Mouse (Mus musculus) large intestine, adult 2 months (tissue): Measurements from ENCODE around the gene Gnpnat1. TPM values are rescaled to one million over a fixed set of nuclear protein-coding genes. Genes with fewer than 3 reads are reported as not detected.

Source experiments
- DNase-seq: peaks from one replicate; pipeline ENCODE4 v3.0.0-alpha.2; 2012; ENCODE audit warnings: low read depth, low spot score
- WGBS: fragments of 180-500 bp; shearing (Covaris S2); methylation state at CpG from one replicate; pipeline ENCODE4 v1.1.7; 2018; 5-methylcytosine and 5-hydroxymethylcytosine counted together
- polyA plus RNA-seq: library from polyadenylated mRNA; depleted of rRNA; stranded (reverse); fragments of >200 nt; gene quantifications from 2 replicates; pipeline ENCODE4 v1.2.3, GENCODE M21; 2012

The Gnpnat1 gene
- polyA plus RNA-seq, 1 experiment = 10.1 TPM

DNA sequence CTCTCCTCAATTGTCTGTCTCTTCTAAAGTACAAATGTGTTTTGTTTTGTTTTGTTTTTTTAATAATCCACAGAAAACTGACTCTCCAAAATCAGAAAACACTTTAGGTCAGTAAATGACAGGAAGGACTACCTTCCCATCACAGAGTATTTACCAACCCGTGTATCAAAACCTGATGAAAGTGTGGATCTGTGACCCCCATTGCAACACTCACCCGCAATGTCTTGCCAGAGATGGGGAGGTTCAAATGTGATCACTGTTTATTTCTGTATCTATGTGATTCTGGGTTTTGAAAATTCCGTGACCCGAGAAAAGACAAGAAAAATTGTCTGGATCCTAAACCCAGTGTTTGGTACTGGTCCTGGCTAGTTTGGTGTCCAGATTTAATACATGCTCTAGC lies 11.6 kb upstream of the Gnpnat1 start:
- DNase-seq = no peak
- WGBS = 89% methylated on average over 4 of the region's 4 CpGs

DNA sequence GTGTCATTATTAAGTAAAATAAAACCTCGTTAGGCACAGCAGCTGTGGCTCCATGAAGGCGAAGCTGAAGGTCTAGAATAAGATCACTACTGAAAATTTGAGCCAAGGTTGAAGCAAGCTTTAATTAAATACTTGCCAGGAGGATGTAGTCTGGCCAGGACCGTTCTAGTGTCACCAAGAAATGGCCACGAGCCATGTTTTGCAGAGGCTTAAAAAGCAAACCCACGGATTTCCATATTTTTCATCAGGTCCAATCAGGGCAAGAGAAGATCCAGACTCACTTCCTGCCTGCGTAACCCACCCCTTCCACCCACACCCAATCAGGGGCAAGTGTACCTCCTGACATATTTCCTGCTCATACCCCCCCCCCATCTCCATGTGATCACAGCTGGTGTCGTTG lies 1.1 kb downstream of the Gnpnat1 start:
- 72% methylated on average over 7 of the region's 7 CpGs for WGBS
- DNase-seq = no peak

DNA sequence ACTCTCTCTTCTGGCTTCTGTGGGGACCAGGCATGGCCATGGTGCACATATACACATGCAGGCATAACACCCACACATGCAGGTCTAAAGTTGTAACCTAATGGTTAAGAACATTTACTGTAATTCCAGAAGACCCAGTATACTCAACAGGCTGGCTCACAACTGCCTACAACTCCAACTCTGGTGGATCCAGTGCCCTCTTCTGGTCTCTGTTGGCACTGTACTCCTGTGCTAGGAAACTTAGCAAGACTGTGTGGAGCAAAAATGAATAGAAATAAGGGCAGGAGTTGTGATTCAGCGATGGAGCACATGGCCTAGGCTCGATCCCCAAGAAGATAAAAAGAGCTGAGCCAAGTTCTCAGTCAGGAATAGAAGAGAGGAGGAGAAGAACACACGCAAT lies 4.9 kb downstream of the Gnpnat1 start:
- no peak for DNase-seq
- 86% methylated on average over 3 of the region's 3 CpGs for WGBS

DNA sequence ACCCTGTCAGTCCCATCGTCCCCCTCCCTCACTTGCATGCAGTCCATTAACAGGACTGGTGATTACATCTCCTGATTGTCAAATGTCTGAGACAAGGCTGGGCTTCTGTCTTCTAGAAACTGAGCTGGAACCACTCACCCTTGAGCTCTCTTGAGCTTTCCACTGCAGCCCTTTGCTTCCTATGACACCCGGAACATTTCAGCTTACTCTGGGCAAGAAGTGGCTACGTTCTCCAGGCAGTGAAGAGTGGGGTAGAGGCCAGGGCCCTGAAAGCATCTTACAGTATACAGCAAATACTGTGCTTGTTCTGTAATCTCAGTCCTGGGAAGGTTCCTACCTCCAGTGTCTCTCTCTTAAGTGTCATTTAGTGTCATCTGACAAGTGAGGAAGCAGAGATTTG lies 15.5 kb downstream of the Gnpnat1 start:
- no peak for DNase-seq
- WGBS = 7% methylated on average over 3 of the region's 3 CpGs

GRCm38 (mm10) chr14:45388345-45389181 lies 16.1 kb downstream of the Gnpnat1 start:
- peak; percentile 60 for DNase-seq
- under 1% methylated on average over 69 of the region's 71 CpGs for WGBS

DNA sequence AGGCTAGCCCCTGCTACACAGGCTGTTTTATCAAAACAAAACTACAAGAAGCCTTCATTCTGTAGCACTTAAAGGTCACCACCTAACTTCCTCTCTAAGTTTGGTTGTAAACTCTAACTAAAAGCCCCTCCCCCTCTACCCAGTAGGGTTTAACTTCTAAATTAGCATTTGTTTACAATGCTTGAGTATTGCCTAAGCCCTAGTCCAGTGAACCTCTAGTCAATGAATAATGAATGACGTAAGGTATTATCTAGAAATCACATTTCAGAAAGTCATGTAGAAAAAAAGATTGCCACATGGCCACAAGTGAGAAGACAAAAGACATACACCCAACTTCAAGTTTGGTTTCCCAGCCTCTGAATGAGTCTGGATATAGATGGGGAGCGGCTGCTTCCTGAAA lies 17.2 kb downstream of the Gnpnat1 start:
- WGBS = 10% methylated on average over 2 of the region's 2 CpGs
- DNase-seq = peak; percentile 80

GRCm38 (mm10) chr14:45385596-45385995 lies 19.1 kb downstream of the Gnpnat1 start:
- WGBS = 83% methylated on average over 2 of the region's 2 CpGs
- DNase-seq = no peak

DNA sequence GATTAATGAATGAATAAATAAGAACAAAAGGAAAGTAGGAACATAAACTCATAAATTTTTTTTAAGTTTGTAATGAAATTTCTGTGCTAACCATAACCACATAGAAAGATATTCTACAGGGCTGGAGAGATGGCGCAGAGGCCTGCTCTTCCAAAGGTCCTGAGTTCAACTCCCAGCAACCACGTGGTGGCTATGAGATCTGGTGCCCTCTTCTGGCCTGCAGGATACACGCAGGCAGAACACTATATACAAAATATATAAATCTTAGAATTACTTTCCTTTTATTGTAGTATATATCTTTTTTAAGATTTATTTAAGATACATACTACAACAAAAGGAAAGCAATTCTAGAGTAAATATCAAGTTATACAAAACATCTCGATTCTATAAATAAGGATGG lies 21.8 kb downstream of the Gnpnat1 start:
- WGBS = 72% methylated on average over 4 of the region's 4 CpGs
- no peak for DNase-seq

DNA sequence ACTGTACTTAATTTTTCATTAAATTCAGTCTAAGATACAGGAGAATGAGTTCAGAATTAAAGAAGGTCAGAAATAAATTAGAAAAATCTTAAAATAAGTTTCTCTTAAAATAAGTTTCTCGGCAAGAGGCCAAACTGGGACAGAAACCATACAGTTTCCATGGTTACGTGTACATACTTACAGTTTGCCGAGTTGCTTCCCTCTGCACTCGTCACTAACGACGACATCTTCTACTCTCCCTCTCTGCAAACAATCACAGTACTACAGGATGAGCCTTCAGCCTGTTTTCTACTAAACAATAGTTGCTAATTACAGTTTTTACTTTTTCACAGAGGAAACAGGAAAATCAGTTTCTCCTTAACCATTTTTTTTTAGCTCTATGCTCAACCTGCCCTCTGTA lies 24.0 kb downstream of the Gnpnat1 start:
- WGBS = 50% methylated on average over 6 of the region's 6 CpGs
- no peak for DNase-seq

DNA sequence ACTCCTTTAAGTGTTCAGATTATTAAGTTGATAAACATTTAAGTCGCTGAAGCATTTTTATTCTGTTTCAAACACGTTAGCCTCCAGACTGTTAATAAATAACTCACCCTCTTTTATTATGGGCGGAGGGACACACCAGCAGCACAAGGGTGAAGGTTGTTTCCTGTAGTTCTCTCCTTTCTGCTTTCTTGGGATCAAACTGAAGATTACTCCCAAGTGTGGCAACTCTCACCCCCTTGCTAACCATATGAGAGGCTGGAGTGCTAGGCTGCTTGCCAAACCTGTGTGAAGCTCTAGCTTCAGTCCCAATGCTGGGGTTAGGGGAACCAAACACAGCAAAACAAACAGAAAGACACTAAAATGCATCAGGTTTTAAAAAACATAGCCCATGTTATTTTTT lies 25.9 kb downstream of the Gnpnat1 start:
- peak; percentile 60 for DNase-seq
- WGBS = 34% methylated on average over 3 of the region's 3 CpGs

- DNase-seq = no peak
- 94% methylated on average over 6 of the region's 6 CpGs for WGBS
Measured at GRCm38 (mm10) chr14:45365196-45365587, 39.5 kb downstream of the Gnpnat1 start.

DNA sequence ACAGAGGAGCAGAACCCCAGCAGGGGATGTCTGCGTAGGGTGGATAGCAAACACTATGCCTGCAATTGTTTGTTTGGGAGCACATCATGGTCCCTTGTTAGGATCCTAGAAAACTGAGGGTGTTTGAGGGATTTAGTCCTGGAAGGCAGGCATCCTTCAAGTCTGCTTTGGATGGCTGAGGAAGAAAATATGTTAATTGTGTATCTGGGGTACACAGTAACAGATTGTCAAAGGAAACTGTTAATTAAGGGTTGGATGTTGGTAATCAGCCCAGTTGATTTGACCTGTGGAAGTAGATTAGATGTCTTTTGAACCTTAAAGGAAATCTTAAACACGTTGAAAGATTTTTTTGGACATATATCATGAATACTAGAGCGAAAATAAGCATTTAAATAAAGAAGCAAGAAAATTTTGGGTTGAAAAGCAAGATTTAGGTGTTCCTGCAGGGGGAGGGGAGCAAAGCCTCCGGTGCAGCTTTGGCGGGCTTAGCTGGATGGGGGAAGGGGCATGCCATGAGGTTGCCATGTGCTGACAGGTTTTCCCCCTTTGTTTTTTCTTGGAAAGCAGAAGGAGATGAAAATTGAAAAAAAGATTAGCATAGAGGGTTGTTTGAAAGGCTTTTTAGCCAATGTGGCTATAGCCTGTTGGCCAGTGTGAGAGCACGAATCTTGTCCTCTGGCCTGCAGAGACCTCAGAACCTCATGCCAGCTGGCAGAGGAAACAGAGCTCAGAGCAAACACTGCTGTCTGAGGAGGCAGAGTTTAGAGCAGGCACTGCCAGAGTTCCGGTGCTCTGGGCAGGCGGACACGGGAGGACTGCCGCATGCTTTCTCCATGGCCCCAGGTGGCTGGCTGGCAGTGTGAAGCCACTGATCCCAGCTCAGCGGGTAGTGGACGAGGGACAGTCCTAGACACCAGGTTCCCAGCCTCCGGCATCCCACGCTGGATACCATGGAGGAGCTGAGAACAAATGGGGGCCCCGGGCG lies 40.2 kb downstream of the Gnpnat1 start:
- 88% methylated on average over 16 of the region's 16 CpGs for WGBS
- DNase-seq = no peak

DNA sequence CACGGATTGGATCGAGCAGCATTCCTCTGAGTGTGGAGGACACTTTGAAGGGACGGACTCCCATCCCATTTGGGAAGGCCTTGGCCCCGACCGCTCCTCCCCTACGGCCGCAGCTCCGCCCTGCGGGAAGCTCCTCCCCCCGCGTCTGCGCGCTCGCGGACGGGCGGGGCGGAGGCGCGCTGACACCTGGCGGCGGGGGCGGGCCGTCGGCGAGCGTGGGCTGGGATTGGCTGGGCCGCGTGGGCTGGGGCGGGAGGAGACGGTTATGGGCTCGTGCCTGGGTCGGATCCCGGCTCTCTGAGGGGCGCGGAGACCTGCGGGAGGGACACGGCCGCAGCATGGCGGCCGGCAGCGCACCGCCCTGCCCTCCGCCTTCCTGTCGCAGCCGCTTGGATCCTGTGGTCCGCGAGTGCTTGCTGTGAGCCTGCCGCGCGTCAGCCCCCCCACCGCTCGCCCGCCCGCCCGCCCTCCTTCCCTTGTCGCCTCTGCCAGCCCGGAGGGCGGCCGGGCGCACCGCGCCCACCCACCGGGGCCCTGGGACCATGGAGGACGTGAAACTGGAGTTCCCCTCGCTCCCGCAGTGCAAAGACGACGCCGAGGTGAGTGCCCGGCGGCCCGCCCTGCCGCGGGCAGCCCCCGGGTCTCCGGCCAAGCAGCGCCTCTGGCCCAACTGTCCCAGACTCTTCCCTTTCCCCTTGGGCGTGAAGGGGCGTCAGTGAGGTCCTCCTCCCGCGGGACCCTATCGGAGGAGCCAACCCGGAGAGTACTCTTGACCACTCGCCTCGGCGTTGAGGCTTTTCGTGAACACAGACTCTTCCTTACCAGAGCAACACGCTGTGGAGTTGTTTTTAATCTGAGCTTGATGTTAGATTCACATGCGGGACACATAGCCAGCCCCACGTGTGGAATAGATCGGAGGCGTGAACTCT lies 53.5 kb downstream of the Gnpnat1 start, which contains the start of gene Styx:
TSS of gene Styx (plus strand) at position 163 of the 929 bp plus-strand sequence.
- WGBS = under 1% methylated on average over 85 of the region's 93 CpGs
- DNase-seq = peak; percentile 66

- DNase-seq = no peak
- WGBS = 1% methylated on average over 44 of the region's 44 CpGs
Measured at GRCm38 (mm10) chr14:45329589-45330181, 75.0 kb downstream of the Gnpnat1 start, which contains the start of gene Psmc6. Gene Psmc6 (plus strand): TSS chr14:45329788.

DNA sequence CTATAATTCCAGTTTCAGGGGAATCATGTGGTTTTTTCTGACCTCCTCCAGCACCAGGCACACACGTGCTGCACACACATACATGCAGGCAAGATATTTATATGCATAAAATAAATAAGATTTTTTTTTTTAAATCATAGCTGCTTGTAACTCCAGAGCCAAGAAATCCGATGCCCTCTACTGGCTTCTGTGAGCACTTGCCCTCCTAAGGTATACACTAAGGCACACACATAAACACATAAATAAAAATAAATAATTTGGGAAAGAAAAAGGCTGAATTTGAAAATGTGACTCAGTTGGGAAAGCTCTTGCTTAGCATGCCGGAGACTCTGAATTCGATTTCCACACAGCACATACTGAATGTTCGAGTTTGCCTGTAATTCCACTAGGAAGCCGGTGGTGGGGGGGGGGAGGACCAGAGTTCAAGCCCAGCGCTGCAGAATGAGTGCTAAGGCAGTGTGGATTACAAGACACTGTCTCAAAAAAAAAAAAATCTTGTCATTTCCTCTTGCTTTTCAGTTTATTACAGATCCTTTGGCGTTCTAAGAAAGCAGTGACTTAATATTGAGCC lies 75.6 kb downstream of the Gnpnat1 start:
- no peak for DNase-seq
- 10% methylated on average over 8 of the region's 8 CpGs for WGBS

DNA sequence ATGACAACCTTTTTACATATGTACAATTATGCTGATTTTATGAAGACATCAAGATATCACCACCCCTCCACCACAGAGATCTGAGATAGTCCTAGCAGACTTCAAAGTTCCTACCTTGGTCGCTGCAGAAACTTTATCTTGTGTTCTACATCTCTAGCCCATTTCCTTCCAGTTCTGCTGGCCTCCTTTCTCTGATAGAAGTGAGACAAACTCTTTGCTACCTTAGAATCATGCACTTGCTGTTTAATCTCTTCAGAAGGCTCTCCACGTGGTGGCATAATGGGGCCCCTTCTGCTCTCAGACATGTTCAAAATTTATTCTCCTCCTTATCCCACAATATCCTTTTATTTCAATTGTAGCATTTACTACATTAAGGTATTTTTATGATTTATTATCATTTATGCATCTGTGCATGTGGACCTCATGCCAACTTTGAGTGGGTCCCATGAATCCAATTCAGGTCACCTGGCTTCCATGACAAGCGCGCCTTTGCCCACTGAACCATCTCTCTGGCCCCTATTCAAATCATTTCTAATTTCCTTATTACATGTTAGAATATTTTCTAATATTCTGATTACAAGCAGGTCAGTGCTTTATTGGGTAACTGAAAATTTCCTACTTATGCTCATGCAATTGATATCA lies 76.5 kb downstream of the Gnpnat1 start:
- 92% methylated on average over 4 of the region's 4 CpGs for WGBS
- DNase-seq = no peak
